Mouse (Mus musculus): ENCODE measurements around the gene A430078G23Rik.

GRCm38 (mm10) chr8:3353189-3353810, at the start of gene A430078G23Rik:
- TF ChIP-seq CTCF (IDR thresholded peaks at IDR 0.05; ENCODE audit: borderline replicate concordance, control insufficient read depth, extremely low read depth, insufficient read depth, low read length, poor library complexity), result no peak
- TF ChIP-seq POLR2A (IDR thresholded peaks at IDR 0.05; ENCODE audit: control insufficient read depth, extremely low read depth, insufficient read depth, low read length, poor library complexity), result peak; percentile 47; the same call in 1 of the 2 replicates
